Mouse (Mus musculus) kidney, embryonic 16.5 days (tissue): ENCODE data around the gene Lrrtm1. TPM values are rescaled to one million over a fixed set of nuclear protein-coding genes. Genes with fewer than 3 reads are reported as not detected.

Experiments used
- ATAC-seq: fragments of 200-750 bp; cut with Nextera tagmentation; 2 replicates; pipeline ENCODE4 v1.8.0; 2017; ENCODE audit warnings: moderate TSS enrichment; ENCODE audit not compliant: low FRiP score, low TSS enrichment
- H3K27ac ChIP-seq: fragments of 300-500 bp; sonication (generic); 2 replicates; pipeline ENCODE4 v1.5.1; 2014; ENCODE audit warnings: low read length
- H3K27me3 ChIP-seq: fragments of 300-500 bp; sonication (generic); 2 replicates; pipeline ENCODE4 v1.6.1; 2014; ENCODE audit warnings: low read length, control low read depth, mixed read lengths; ENCODE audit not compliant: insufficient read depth
- H3K36me3 ChIP-seq: fragments of 300-500 bp; sonication (generic); 2 replicates; pipeline ENCODE4 v1.6.1; 2014; ENCODE audit warnings: low read length, control low read depth, mixed read lengths; ENCODE audit not compliant: insufficient read depth
- H3K4me1 ChIP-seq: fragments of 300-500 bp; sonication (generic); 2 replicates; pipeline ENCODE4 v1.6.1; 2014; ENCODE audit warnings: low read length, control low read depth, mixed read lengths; ENCODE audit not compliant: insufficient read depth
- H3K4me2 ChIP-seq: fragments of 300-500 bp; sonication (generic); replicated peaks from 2 replicates; pipeline ENCODE4 v1.6.1; 2014; ENCODE audit warnings: low read depth, low read length
- H3K4me3 ChIP-seq: fragments of 300-500 bp; sonication (generic); 2 replicates; pipeline ENCODE4 v1.5.1; 2014; ENCODE audit warnings: mild to moderate bottlenecking, low read length
- H3K9ac ChIP-seq: fragments of 300-500 bp; sonication (generic); replicated peaks from 2 replicates; pipeline ENCODE4 v1.6.1; 2014; ENCODE audit warnings: low read length
- H3K9me3 ChIP-seq: fragments of 300-500 bp; sonication (generic); 2 replicates; pipeline ENCODE4 v1.6.1; 2016; ENCODE audit warnings: low read length, control low read depth
- WGBS: fragments of 180-500 bp; shearing (Covaris S2); extraction: QIAGEN DNeasy Blood & Tissue Kit; methylation state at CpG from one replicate; pipeline ENCODE4 v1.1.7; 2014; 5-methylcytosine and 5-hydroxymethylcytosine counted together
- polyA plus RNA-seq: library from polyadenylated mRNA; unstranded; fragments of >200 nt; fragmentation: Nextera tagmentation; extraction: Ambion mirVana; gene quantifications from 2 replicates; pipeline ENCODE4 v1.2.1, GENCODE M21; 2015

Lrrtm1 gene
- 6.4 and 6.6 TPM in 2 replicates for polyA plus RNA-seq

GRCm38 (mm10) chr6:77242601-77243406 lies at the start of gene Lrrtm1:
Gene Lrrtm1, plus strand, starts transcription at chr6:77242689.
- H3K27me3 ChIP-seq, result peaks cover 50% of the 10 kb centered on the region
- peak within 1 kb of the TSS; percentile 75 for H3K4me2 ChIP-seq
- H3K4me3 ChIP-seq, result peak within 1 kb of the TSS; percentile 52
- no peaks in the 10 kb centered on the region for H3K36me3 ChIP-seq
- WGBS, result under 1% methylated on average over 53 of the region's 53 CpGs
- no peaks in the 10 kb centered on the region for H3K9me3 ChIP-seq
- peaks cover 15% of the 10 kb centered on the region for H3K4me1 ChIP-seq
- ATAC-seq, result peak; percentile 85
- H3K9ac ChIP-seq, result peak within 1 kb of the TSS; percentile 57
- H3K27ac ChIP-seq, result no peak within 1 kb of the TSS

- no peak for ATAC-seq
- H3K4me1 ChIP-seq, result no peaks in the 10 kb centered on the region
- no peaks in the 10 kb centered on the region for H3K27me3 ChIP-seq
- no peak overlapping the region for H3K4me3 ChIP-seq
- H3K27ac ChIP-seq, result no peak overlapping the region
- no peaks in the 10 kb centered on the region for H3K9me3 ChIP-seq
- 86% methylated on average over 3 of the region's 3 CpGs for WGBS
- no peaks in the 10 kb centered on the region for H3K36me3 ChIP-seq
- H3K4me2 ChIP-seq, result no peak overlapping the region
- no peak overlapping the region for H3K9ac ChIP-seq
Observed at GRCm38 (mm10) chr6:77196650-77197049, 45.8 kb upstream of the Lrrtm1 start.

GRCm38 (mm10) chr6:77199375-77199774 lies 43.1 kb upstream of the Lrrtm1 start:
- Histone ChIP-seq H3K9me3 (no peaks in the 10 kb centered on the region), H3K36me3 (no peaks in the 10 kb centered on the region), H3K4me3 (no peak overlapping the region), H3K27ac (no peak overlapping the region), H3K4me2 (no peak overlapping the region), H3K9ac (no peak overlapping the region), H3K4me1 (no peaks in the 10 kb centered on the region), H3K27me3 (no peaks in the 10 kb centered on the region)
- 59% methylated on average over 2 of the region's 2 CpGs for WGBS
- ATAC-seq, result no peak

- WGBS, result 52% methylated on average over 1 of the region's 1 CpGs
- H3K4me2 ChIP-seq, result no peak overlapping the region
Observed at GRCm38 (mm10) chr6:77209183-77209582, 33.3 kb upstream of the Lrrtm1 start.

GRCm38 (mm10) chr6:77209929-77210328 lies 32.6 kb upstream of the Lrrtm1 start:
- H3K9ac ChIP-seq, result no peak overlapping the region
- no peaks in the 10 kb centered on the region for H3K27me3 ChIP-seq
- no peak overlapping the region for H3K4me2 ChIP-seq
- no peaks in the 10 kb centered on the region for H3K9me3 ChIP-seq
- ATAC-seq, result no peak
- no peak overlapping the region for H3K27ac ChIP-seq
- H3K4me3 ChIP-seq, result no peak overlapping the region
- H3K4me1 ChIP-seq, result peaks cover 14% of the 10 kb centered on the region
- H3K36me3 ChIP-seq, result no peaks in the 10 kb centered on the region
- 40% methylated on average over 3 of the region's 3 CpGs for WGBS

More at GRCm38 (mm10) chr6:77209183-77209582, 33.3 kb upstream of the Lrrtm1 start:
- Histone ChIP-seq H3K4me3 (no peak overlapping the region), H3K9ac (no peak overlapping the region), H3K4me1 (peaks cover 14% of the 10 kb centered on the region), H3K27me3 (no peaks in the 10 kb centered on the region), H3K9me3 (no peaks in the 10 kb centered on the region), H3K27ac (no peak overlapping the region), H3K36me3 (no peaks in the 10 kb centered on the region)
- no peak for ATAC-seq

GRCm38 (mm10) chr6:77213757-77214409 lies 28.6 kb upstream of the Lrrtm1 start:
- 3% methylated on average over 3 of the region's 3 CpGs for WGBS
- peak; percentile 92 for ATAC-seq
- no peaks in the 10 kb centered on the region for H3K9me3 ChIP-seq
- H3K4me2 ChIP-seq, result no peak overlapping the region
- H3K4me3 ChIP-seq, result no peak overlapping the region
- no peak overlapping the region for H3K9ac ChIP-seq
- H3K27ac ChIP-seq, result peak overlapping the region; percentile 29; the same call in 1 of the 2 replicates
- no peaks in the 10 kb centered on the region for H3K27me3 ChIP-seq
- no peaks in the 10 kb centered on the region for H3K36me3 ChIP-seq
- peaks cover 20% of the 10 kb centered on the region for H3K4me1 ChIP-seq

GRCm38 (mm10) chr6:77215322-77215721 lies 27.2 kb upstream of the Lrrtm1 start:
- Histone ChIP-seq H3K27me3 (no peaks in the 10 kb centered on the region), H3K27ac (no peak overlapping the region), H3K4me1 (peaks cover 20% of the 10 kb centered on the region), H3K9me3 (no peaks in the 10 kb centered on the region), H3K4me3 (no peak overlapping the region), H3K36me3 (no peaks in the 10 kb centered on the region), H3K4me2 (no peak overlapping the region), H3K9ac (no peak overlapping the region)
- ATAC-seq, result no peak
- WGBS, result 50% methylated on average over 4 of the region's 4 CpGs

- H3K4me3 ChIP-seq, result no peak overlapping the region
- ATAC-seq, result no peak; the same call in 1 of the 2 replicates
- no peak overlapping the region for H3K9ac ChIP-seq
- H3K36me3 ChIP-seq, result no peaks in the 10 kb centered on the region
- no peaks in the 10 kb centered on the region for H3K27me3 ChIP-seq
- no peak overlapping the region for H3K4me2 ChIP-seq
- H3K9me3 ChIP-seq, result no peaks in the 10 kb centered on the region
- H3K4me1 ChIP-seq, result peaks cover 10% of the 10 kb centered on the region
- H3K27ac ChIP-seq, result no peak overlapping the region
Observed at GRCm38 (mm10) chr6:77218875-77219274, 23.6 kb upstream of the Lrrtm1 start.

GRCm38 (mm10) chr6:77220776-77221175 lies 21.7 kb upstream of the Lrrtm1 start:
- H3K9ac ChIP-seq, result no peak overlapping the region
- H3K4me2 ChIP-seq, result no peak overlapping the region
- no peak overlapping the region for H3K27ac ChIP-seq
- no peak overlapping the region for H3K4me3 ChIP-seq
- no peaks in the 10 kb centered on the region for H3K27me3 ChIP-seq
- H3K36me3 ChIP-seq, result no peaks in the 10 kb centered on the region
- no peak for ATAC-seq
- H3K4me1 ChIP-seq, result no peaks in the 10 kb centered on the region
- WGBS, result 86% methylated on average over 4 of the region's 4 CpGs
- H3K9me3 ChIP-seq, result no peaks in the 10 kb centered on the region
